Mouse (Mus musculus) hematopoietic stem cell, adult 5-6 weeks (primary cell): Measurements from ENCODE around the gene Gm11634. TPM values are rescaled to one million over a fixed set of nuclear protein-coding genes. Genes with fewer than 3 reads are reported as not detected.

Experiments used
- total RNA-seq: library from RNA; stranded (forward); fragments of 172-1452, 232-1000 nt; gene quantifications from 2 replicates; pipeline ENCODE4 v1.2.3, GENCODE M21; 2017

Gene Gm11634
- total RNA-seq, 1 experiment from 2014 or later, result not detected

Other genes with a start within 250 kb of the Gm11634 start
- gene G6pc, start 231.7 kb downstream of the Gm11634 start, total RNA-seq, result not detected in 2 replicates
- 46.5 and 52.0 TPM in 2 replicates for gene Aarsd1, start 181.6 kb downstream of the Gm11634 start, total RNA-seq
- 1.6 TPM in 1 of 2 replicates, not detected in the other for gene Gm27029, start 174.5 kb downstream of the Gm11634 start, total RNA-seq
- gene Rundc1, start 174.2 kb downstream of the Gm11634 start, total RNA-seq, result 4.8 and 7.0 TPM in 2 replicates
- gene Ptges3l, start 173.9 kb downstream of the Gm11634 start, total RNA-seq, result 1.0 TPM in 1 of 2 replicates, not detected in the other
- gene Rpl27, start 157.0 kb downstream of the Gm11634 start, total RNA-seq, result 2,436 and 4,983 TPM in 2 replicates
- 34.3 and 37.2 TPM in 2 replicates for gene Ifi35, start 150.8 kb downstream of the Gm11634 start, total RNA-seq
- gene Rnd2, start 134.3 kb downstream of the Gm11634 start, total RNA-seq, result 5.3 and 5.8 TPM in 2 replicates
- gene Vat1, start 133.0 kb downstream of the Gm11634 start, total RNA-seq, result 22.9 and 29.3 TPM in 2 replicates
- 38.6 and 42.1 TPM in 2 replicates for gene Brca1, start 47.3 kb downstream of the Gm11634 start, total RNA-seq
- 85.9 and 90.5 TPM in 2 replicates for gene Nbr1, start 47.1 kb downstream of the Gm11634 start, total RNA-seq
- gene Tmem106a, start 17.0 kb downstream of the Gm11634 start, total RNA-seq, result 2.6 and 3.9 TPM in 2 replicates
- 10.3 and 20.6 TPM in 2 replicates for gene Rdm1, start 27.9 kb upstream of the Gm11634 start, total RNA-seq
- gene Arl4d, start 66.3 kb upstream of the Gm11634 start, total RNA-seq, result 0.88 and 2.5 TPM in 2 replicates
- 33.5 and 52.1 TPM in 2 replicates for gene Dhx8, start 133.7 kb upstream of the Gm11634 start, total RNA-seq
- not detected in 2 replicates for gene Etv4, start 186.1 kb upstream of the Gm11634 start, total RNA-seq